Mouse (Mus musculus) liver, embryonic 14 days (tissue): ENCODE results near the gene 4930404N11Rik. TPM values are rescaled to one million over a fixed set of nuclear protein-coding genes. Genes with fewer than 3 reads are reported as not detected.

Experiments used
- polyA plus RNA-seq: library from polyadenylated mRNA; depleted of rRNA; stranded (reverse); fragments of >200 nt; gene quantifications from 2 replicates; pipeline ENCODE4 v1.2.3, GENCODE M21; 2012; rRNA removed

Gene 4930404N11Rik
- polyA plus RNA-seq = 0.43 and 0.84 TPM in 2 replicates

GRCm38 (mm10) chr10:81365672-81366476 is at the start of gene 4930404N11Rik:
4930404N11Rik (minus strand) TSS chr10:81365816.

GRCm38 (mm10) chr10:81392781-81393185 is 27.2 kb upstream of the 4930404N11Rik start, which contains the start of gene Smim24:
Smim24 (plus strand) TSS chr10:81393051.

GRCm38 (mm10) chr10:81388505-81389055 is 23.0 kb upstream of the 4930404N11Rik start, which contains the start of gene Gm48552:
Gm48552 (plus strand) TSS chr10:81389005.

GRCm38 (mm10) chr10:81383802-81384604 is 18.4 kb upstream of the 4930404N11Rik start, which contains the start of the genes Dohh and Gm48551:
Dohh (plus strand) TSS chr10:81384428.
Gm48551 (plus strand) TSS chr10:81384466.

GRCm38 (mm10) chr10:81377793-81378552 is 12.4 kb upstream of the 4930404N11Rik start, which contains the start of gene Fzr1:
Fzr1 (minus strand) TSS chr10:81378516.

GRCm38 (mm10) chr10:81356991-81357844 is 8.4 kb downstream of the 4930404N11Rik start, which contains the start of gene Mfsd12:
Mfsd12 (plus strand) TSS chr10:81357491.

GRCm38 (mm10) chr10:81350351-81351063 is 15.1 kb downstream of the 4930404N11Rik start, which contains the start of gene Hmg20b:
Hmg20b (minus strand) TSS chr10:81350480.

GRCm38 (mm10) chr10:81342686-81343505 is 22.7 kb downstream of the 4930404N11Rik start, which contains the start of gene Gipc3:
Gipc3 (minus strand) TSS chr10:81343266.

GRCm38 (mm10) chr10:81328386-81328785 is 37.2 kb downstream of the 4930404N11Rik start, which contains the start of gene Tbxa2r:
Tbxa2r (plus strand) TSS chr10:81328731.

GRCm38 (mm10) chr10:81320550-81321347 is 44.9 kb downstream of the 4930404N11Rik start, which contains the start of gene Cactin:
Cactin (plus strand) TSS chr10:81321103.

Other genes starting within 250 kb of the 4930404N11Rik start
- gene Zbtb7a, start 230.6 kb downstream of the 4930404N11Rik start, polyA plus RNA-seq = 13.8 and 16.4 TPM in 2 replicates
- gene Pias4, start 197.9 kb downstream of the 4930404N11Rik start, polyA plus RNA-seq = 9.9 and 11.4 TPM in 2 replicates
- 555 and 587 TPM in 2 replicates for gene Eef2, start 189.2 kb downstream of the 4930404N11Rik start, polyA plus RNA-seq
- 15.3 and 17.6 TPM in 2 replicates for gene Dapk3, start 182.8 kb downstream of the 4930404N11Rik start, polyA plus RNA-seq
- not detected in 2 replicates for gene 4930442H23Rik, start 182.0 kb downstream of the 4930404N11Rik start, polyA plus RNA-seq
- not detected in 2 replicates for gene Nmrk2, start 163.8 kb downstream of the 4930404N11Rik start, polyA plus RNA-seq
- under 0.01 and 0.02 TPM in 2 replicates for gene Atcay, start 135.0 kb downstream of the 4930404N11Rik start, polyA plus RNA-seq
- 0.55 and 0.80 TPM in 2 replicates for gene Zfr2, start 132.7 kb downstream of the 4930404N11Rik start, polyA plus RNA-seq
- gene Matk, start 112.9 kb downstream of the 4930404N11Rik start, polyA plus RNA-seq = 0.77 and 0.83 TPM in 2 replicates
- gene Mrpl54, start 98.9 kb downstream of the 4930404N11Rik start, polyA plus RNA-seq = 48.0 and 56.2 TPM in 2 replicates
- gene Apba3, start 98.9 kb downstream of the 4930404N11Rik start, polyA plus RNA-seq = 13.7 and 14.8 TPM in 2 replicates
- 0.21 and 0.25 TPM in 2 replicates for gene Tjp3, start 74.2 kb downstream of the 4930404N11Rik start, polyA plus RNA-seq
- 9.9 and 12.5 TPM in 2 replicates for gene Pip5k1c, start 72.9 kb downstream of the 4930404N11Rik start, polyA plus RNA-seq
- gene Cactin, start 44.7 kb downstream of the 4930404N11Rik start, polyA plus RNA-seq = 23.1 and 24.3 TPM in 2 replicates
- gene Tbxa2r, start 37.1 kb downstream of the 4930404N11Rik start, polyA plus RNA-seq = 2.3 and 2.5 TPM in 2 replicates
- 0.01 TPM in 2 replicates for gene Gipc3, start 22.6 kb downstream of the 4930404N11Rik start, polyA plus RNA-seq
- 23.8 and 26.9 TPM in 2 replicates for gene Hmg20b, start 15.3 kb downstream of the 4930404N11Rik start, polyA plus RNA-seq
- 7.4 and 8.6 TPM in 2 replicates for gene Mfsd12, start 8.3 kb downstream of the 4930404N11Rik start, polyA plus RNA-seq
- 57.1 and 63.1 TPM in 2 replicates for gene Fzr1, start 12.7 kb upstream of the 4930404N11Rik start, polyA plus RNA-seq
- gene Dohh, start 18.6 kb upstream of the 4930404N11Rik start, polyA plus RNA-seq = 28.6 and 30.2 TPM in 2 replicates
- gene Gm48551, start 18.6 kb upstream of the 4930404N11Rik start, polyA plus RNA-seq = 0.84 and 0.93 TPM in 2 replicates
- 0.55 and 0.90 TPM in 2 replicates for gene Gm48552, start 23.2 kb upstream of the 4930404N11Rik start, polyA plus RNA-seq
- gene Smim24, start 27.2 kb upstream of the 4930404N11Rik start, polyA plus RNA-seq = 1.7 and 2.0 TPM in 2 replicates
- 1.2 and 1.3 TPM in 2 replicates for gene Nfic, start 89.8 kb upstream of the 4930404N11Rik start, polyA plus RNA-seq
- gene Celf5, start 116.9 kb upstream of the 4930404N11Rik start, polyA plus RNA-seq = 0.05 TPM in 2 replicates
- gene Ncln, start 130.6 kb upstream of the 4930404N11Rik start, polyA plus RNA-seq = 46.7 and 55.3 TPM in 2 replicates
- 1.3 and 1.7 TPM in 2 replicates for gene S1pr4, start 134.3 kb upstream of the 4930404N11Rik start, polyA plus RNA-seq
- gene Gna15, start 158.4 kb upstream of the 4930404N11Rik start, polyA plus RNA-seq = 4.3 and 4.6 TPM in 2 replicates
- gene Gna11, start 179.4 kb upstream of the 4930404N11Rik start, polyA plus RNA-seq = 15.2 and 17.6 TPM in 2 replicates
- 131 and 135 TPM in 2 replicates for gene Aes, start 193.7 kb upstream of the 4930404N11Rik start, polyA plus RNA-seq
- gene Tle2, start 208.7 kb upstream of the 4930404N11Rik start, polyA plus RNA-seq = 4.2 and 4.8 TPM in 2 replicates
- 4.4 and 4.7 TPM in 2 replicates for gene Tle6, start 235.3 kb upstream of the 4930404N11Rik start, polyA plus RNA-seq
- gene BC025920, start 240.5 kb upstream of the 4930404N11Rik start, polyA plus RNA-seq = 2.6 and 2.8 TPM in 2 replicates